Mouse (Mus musculus) Patski (cell line): Measurements from ENCODE around the gene Alg14. TPM values are rescaled to one million over a fixed set of nuclear protein-coding genes. Genes with fewer than 3 reads are reported as not detected.

ENCODE experiments used
- ATAC-seq: fragments of 100-300 bp; one replicate; pipeline ENCODE4 v1.8.0; 2021
- CTCF ChIA-PET: fragments of 350-600 bp; sonication (Branson Sonifier 250); formaldehyde crosslinking; loops from one replicate; lab custom pipeline; 2022; ENCODE audit warnings: inconsistent platforms; lab: Charles Lee
- POLR2A ChIA-PET: fragments of 350-600 bp; sonication (Branson Sonifier 250); formaldehyde crosslinking; loops from one replicate; lab custom pipeline; 2022; ENCODE audit warnings: antibody characterized with exemption, inconsistent platforms; lab: Charles Lee
- DNase-seq: peaks from one replicate; pipeline ENCODE4 v3.0.0-alpha.2; 2011; ENCODE audit warnings: low read depth, low spot score
- H3K27me3 ChIP-seq: fragments of 371-371 bp; one replicate; pipeline ENCODE4 v1.5.1; 2021
- CTCF ChIP-seq: fragments of 100-300 bp; IDR thresholded peaks from one replicate; pipeline ENCODE4 v1.5.1; 2021
- in situ Hi-C: fragments of 300-500 bp; cut with MboI; formaldehyde crosslinking; loops from 3 replicates; pipeline ENCODE4 v1.11.1; 2018; ENCODE audit warnings: low pct_unique_long_range_greater_than_20kb, mixed read lengths
- polyA plus RNA-seq: library from polyadenylated mRNA; unstranded; gene quantifications from one replicate; pipeline ENCODE4 v1.2.3, GENCODE M21; 2021

Gene Alg14
- polyA plus RNA-seq, 1 experiment from 2014 or later = 53.5 TPM

GRCm38 (mm10) chr3:121320896-121321295, 29.3 kb downstream of the Alg14 start:
- in situ Hi-C loops = no loop called here
- POLR2A ChIA-PET = interaction anchor here (0.6 to 1.1 kb wide), 4 partner anchors 9 to 113 kb away, joined by 3 to 4 read pairs (median 3); no protein-coding TSS in a partner anchor
- CTCF ChIA-PET = interaction anchor here (1.0 to 3.9 kb wide), 8 partner anchors 9 to 179 kb away, joined by 3 to 15 read pairs (median 3); no protein-coding TSS in a partner anchor
- no peaks in the 10 kb centered on the region for H3K27me3 ChIP-seq
- ATAC-seq (peak; percentile 35), DNase-seq (no peak)
- TF ChIP-seq CTCF = no peak

- DNase-seq (no peak), ATAC-seq (no peak)
- POLR2A ChIA-PET = no interaction called here
- in situ Hi-C loops = no loop called here
- CTCF ChIA-PET = interaction anchor here (1.1 kb wide), 1 partner anchor 177 kb away, joined by 3 read pairs; no protein-coding TSS in a partner anchor
- H3K27me3 ChIP-seq = no peaks in the 10 kb centered on the region
- TF ChIP-seq CTCF = no peak
These were observed 31.8 kb downstream of the Alg14 start for GRCm38 (mm10) chr3:121323371-121323770.

- DNase-seq = no peak
- no peaks in the 10 kb centered on the region for H3K27me3 ChIP-seq
- TF ChIP-seq CTCF = no peak
- ATAC-seq = no peak
- CTCF ChIA-PET = no interaction called here
- in situ Hi-C loops = no loop called here
- POLR2A ChIA-PET = no interaction called here
These were observed 35.8 kb downstream of the Alg14 start for GRCm38 (mm10) chr3:121327406-121327805.

GRCm38 (mm10) chr3:121329647-121330046, 38.1 kb downstream of the Alg14 start:
- in situ Hi-C loops = no loop called here
- POLR2A ChIA-PET = interaction anchor here (0.8 kb wide), 1 partner anchor 9 kb away, joined by 3 read pairs; no protein-coding TSS in a partner anchor
- CTCF ChIA-PET = interaction anchor here (0.8 to 2.3 kb wide), 8 partner anchors 8 to 26 kb away, joined by 3 to 8 read pairs (median 4); no protein-coding TSS in a partner anchor
- ATAC-seq = no peak
- no peak for DNase-seq
- H3K27me3 ChIP-seq = no peaks in the 10 kb centered on the region
- no peak for TF ChIP-seq CTCF

GRCm38 (mm10) chr3:121330244-121330646, 38.7 kb downstream of the Alg14 start:
- CTCF ChIA-PET = interaction anchor here (1.1 to 2.3 kb wide), 6 partner anchors 9 to 23 kb away, joined by 3 to 8 read pairs (median 6); no protein-coding TSS in a partner anchor
- no peak for TF ChIP-seq CTCF
- DNase-seq (no peak), ATAC-seq (no peak)
- in situ Hi-C loops = no loop called here
- H3K27me3 ChIP-seq = no peaks in the 10 kb centered on the region
- POLR2A ChIA-PET = interaction anchor here (0.8 kb wide), 1 partner anchor 10 kb away, joined by 3 read pairs; no protein-coding TSS in a partner anchor

- DNase-seq (no peak), ATAC-seq (peak; percentile 66)
- no peaks in the 10 kb centered on the region for H3K27me3 ChIP-seq
- in situ Hi-C loops = no loop called here
- ChIA-PET POLR2A (interaction anchor here (0.8 kb wide), 1 partner anchor 36 kb away, joined by 3 read pairs; no protein-coding TSS in a partner anchor), CTCF (interaction anchor here (1.1 to 3.2 kb wide), 4 partner anchors 9 to 164 kb away, joined by 3 to 15 read pairs (median 5); no protein-coding TSS in a partner anchor)
- no peak for TF ChIP-seq CTCF
These were observed 44.8 kb downstream of the Alg14 start for GRCm38 (mm10) chr3:121336234-121336890.

GRCm38 (mm10) chr3:121338687-121339086, 47.1 kb downstream of the Alg14 start:
- CTCF ChIA-PET = interaction anchor here (1.3 to 1.5 kb wide), 2 partner anchors 10 to 162 kb away, joined by 3 to 4 read pairs; no protein-coding TSS in a partner anchor
- POLR2A ChIA-PET = no interaction called here
- DNase-seq (no peak), ATAC-seq (no peak)
- in situ Hi-C loops = no loop called here
- TF ChIP-seq CTCF = no peak
- H3K27me3 ChIP-seq = no peaks in the 10 kb centered on the region

GRCm38 (mm10) chr3:121340321-121340761, 48.8 kb downstream of the Alg14 start:
- no peak for ATAC-seq
- ChIA-PET POLR2A (interaction anchor here (0.6 kb wide), 2 partner anchors 17 to 77 kb away, joined by 4 to 5 read pairs; no protein-coding TSS in a partner anchor), CTCF (interaction anchor here (1.2 to 1.7 kb wide), 4 partner anchors 9 to 153 kb away, joined by 3 to 6 read pairs (median 4); no protein-coding TSS in a partner anchor)
- no peak for DNase-seq
- in situ Hi-C loops = no loop called here
- no peaks in the 10 kb centered on the region for H3K27me3 ChIP-seq
- no peak for TF ChIP-seq CTCF

GRCm38 (mm10) chr3:121343224-121343623, 51.7 kb downstream of the Alg14 start:
- POLR2A ChIA-PET = no interaction called here
- in situ Hi-C loops = no loop called here

GRCm38 (mm10) chr3:121344056-121344945, 52.7 kb downstream of the Alg14 start:
- ATAC-seq = no peak
- in situ Hi-C loops = no loop called here
- POLR2A ChIA-PET = no interaction called here
- CTCF ChIA-PET = interaction anchor here (1.1 to 3.4 kb wide), 9 partner anchors 9 to 42 kb away, joined by 3 to 15 read pairs (median 3); no protein-coding TSS in a partner anchor
- no peak for DNase-seq
- no peak for TF ChIP-seq CTCF
- H3K27me3 ChIP-seq = no peaks in the 10 kb centered on the region

More at GRCm38 (mm10) chr3:121343224-121343623, 51.7 kb downstream of the Alg14 start:
- TF ChIP-seq CTCF = no peak
- CTCF ChIA-PET = interaction anchor here (1.0 to 1.5 kb wide), 5 partner anchors 12 to 105 kb away, joined by 3 to 5 read pairs (median 3); no protein-coding TSS in a partner anchor
- no peaks in the 10 kb centered on the region for H3K27me3 ChIP-seq
- DNase-seq (no peak), ATAC-seq (no peak)
